Mouse (Mus musculus) spleen, adult 2 months (tissue): ENCODE measurements around the gene Abhd8.

Experiments
- CTCF ChIP-seq: fragments of 200-500 bp; IDR thresholded peaks from 2 replicates; pipeline ENCODE4 v1.5.1; 2011; ENCODE audit warnings: mild to moderate bottlenecking, inconsistent platforms; ENCODE audit not compliant: insufficient read depth, insufficient read length, insufficient replicate concordance; ENCODE audit errors: extremely low read depth
- POLR2A ChIP-seq: fragments of 200-500 bp; IDR thresholded peaks from 2 replicates; pipeline ENCODE4 v1.6.1; 2011; ENCODE audit warnings: low read depth, low read length, inconsistent platforms

DNA sequence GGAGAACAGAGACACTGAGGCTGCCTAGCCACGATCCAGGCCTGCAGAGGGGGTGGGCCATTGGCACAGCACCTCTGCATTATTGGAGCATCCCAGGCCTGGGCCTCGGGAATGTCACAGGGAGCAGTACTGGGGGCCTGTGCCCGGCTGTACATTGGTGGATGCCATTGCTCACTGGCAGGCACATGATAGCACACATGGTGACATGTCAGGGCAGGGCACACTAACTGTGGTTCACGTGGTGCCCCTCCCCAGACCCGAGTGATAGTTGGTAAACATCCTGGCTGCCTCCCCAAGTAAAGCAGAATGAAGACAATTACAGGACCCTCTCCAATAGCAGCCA is 7.4 kb upstream of the Abhd8 start:
- TF ChIP-seq CTCF (no peak), POLR2A (no peak)
